Mouse (Mus musculus) naive thymus-derived CD4-positive, alpha-beta T cell, adult 2 months (primary cell): ENCODE measurements around the gene 4933406M09Rik.
A peak's percentile ranks its signal among the peaks of the same experiment; 100 is the strongest.

Experiments
- DNase-seq: peaks from one replicate; pipeline ENCODE4 v3.0.0-alpha.2; 2011; ENCODE audit warnings: low read depth

Gene 4933406M09Rik

GRCm38 (mm10) chr1:134433473-134433872 lies 47.7 kb downstream of the 4933406M09Rik start:
- DNase-seq: no peak

DNA sequence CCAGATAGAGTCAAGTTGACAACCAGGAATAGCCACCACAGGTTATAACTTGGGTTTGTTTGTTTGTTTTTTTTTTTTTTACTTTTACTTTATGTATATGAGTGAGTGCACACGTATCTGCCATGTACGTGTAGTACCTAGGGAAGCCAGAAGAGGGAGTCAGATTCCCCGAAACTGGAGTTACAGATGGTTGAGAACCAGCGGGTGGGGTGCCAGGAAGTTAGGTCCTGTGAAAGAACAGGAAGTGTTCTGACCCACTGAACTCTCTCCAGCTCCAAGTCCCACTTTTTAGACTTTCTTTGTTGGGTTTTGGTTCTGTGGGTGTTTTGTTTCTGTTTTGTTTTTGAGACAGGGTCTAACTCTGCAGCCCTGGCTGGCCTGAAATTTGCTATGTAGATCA lies 49.7 kb downstream of the 4933406M09Rik start:
- peak; percentile 58 for DNase-seq

DNA sequence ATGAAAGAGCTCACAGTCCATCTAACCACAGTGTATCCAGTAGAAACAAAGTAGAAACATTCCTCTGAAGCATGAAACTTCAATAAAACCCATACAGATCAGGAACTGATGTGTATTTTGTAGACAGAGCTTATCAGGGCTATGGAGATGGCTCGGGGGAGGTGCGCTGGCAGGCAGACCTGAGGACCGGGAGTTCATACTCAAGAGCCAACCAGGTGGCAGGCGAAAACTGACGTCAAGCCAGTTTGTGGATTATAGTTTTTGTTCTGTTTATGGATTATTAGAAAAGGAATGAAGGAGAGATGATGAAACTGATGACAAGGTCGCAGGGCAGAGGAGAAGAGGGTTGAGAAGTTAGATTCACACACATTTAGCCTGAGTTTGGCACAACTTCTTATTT lies 54.7 kb downstream of the 4933406M09Rik start:
- DNase-seq: no peak
